Mouse (Mus musculus) urinary bladder, postnatal 36 days (tissue): ENCODE results near the gene Pla2g1b.
A peak's percentile ranks its signal among the peaks of the same experiment; 100 is the strongest.

Experiments used
- DNase-seq, 2 experiments: peaks; one replicate each; pipeline ENCODE4 v3.0.0; 2022; ENCODE audit warnings: low spot score in 2 of 2, mixed read lengths in 1 of 2

Pla2g1b gene

DNA sequence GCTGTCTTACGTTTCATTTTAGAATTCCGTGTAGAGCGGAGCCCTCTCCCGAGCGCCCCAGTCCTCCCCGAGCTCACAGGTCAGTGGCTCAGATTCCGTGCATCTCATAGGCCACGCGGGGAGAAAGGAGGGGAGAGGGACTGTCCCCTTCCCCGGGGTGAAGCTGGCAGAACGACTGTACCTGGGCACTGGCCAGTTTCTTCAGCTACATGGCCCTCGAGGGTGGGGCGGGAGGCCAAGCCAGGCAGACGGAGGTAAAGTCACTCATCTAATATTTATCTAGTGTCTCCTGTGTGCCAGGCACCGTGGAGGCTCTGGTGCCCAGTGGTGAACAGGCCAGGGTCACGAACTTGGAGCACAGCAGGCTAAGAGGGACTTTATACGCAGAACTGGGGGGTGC is 19.0 kb upstream of the Pla2g1b start:
- no peak for DNase-seq

DNA sequence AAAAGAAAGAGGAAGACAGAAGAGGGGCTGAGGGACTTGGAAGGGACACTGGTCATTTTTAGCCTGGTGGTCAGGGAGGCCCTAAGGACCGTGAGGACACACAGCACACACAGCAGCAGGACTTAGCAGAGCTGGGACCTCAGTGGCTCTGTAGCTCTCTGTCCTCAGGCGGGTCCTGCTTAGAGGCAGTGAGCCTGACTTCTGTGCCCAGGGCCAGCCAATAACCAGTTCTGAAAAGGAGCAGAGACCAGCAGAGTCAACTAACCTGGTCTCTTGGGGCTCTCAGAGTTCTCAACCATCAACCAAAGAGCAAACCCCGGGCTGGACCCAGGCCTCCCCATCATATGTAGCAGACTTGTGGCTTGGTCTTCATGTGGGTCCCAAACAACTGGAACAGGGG is 16.8 kb upstream of the Pla2g1b start:
- DNase-seq, result no peak

DNA sequence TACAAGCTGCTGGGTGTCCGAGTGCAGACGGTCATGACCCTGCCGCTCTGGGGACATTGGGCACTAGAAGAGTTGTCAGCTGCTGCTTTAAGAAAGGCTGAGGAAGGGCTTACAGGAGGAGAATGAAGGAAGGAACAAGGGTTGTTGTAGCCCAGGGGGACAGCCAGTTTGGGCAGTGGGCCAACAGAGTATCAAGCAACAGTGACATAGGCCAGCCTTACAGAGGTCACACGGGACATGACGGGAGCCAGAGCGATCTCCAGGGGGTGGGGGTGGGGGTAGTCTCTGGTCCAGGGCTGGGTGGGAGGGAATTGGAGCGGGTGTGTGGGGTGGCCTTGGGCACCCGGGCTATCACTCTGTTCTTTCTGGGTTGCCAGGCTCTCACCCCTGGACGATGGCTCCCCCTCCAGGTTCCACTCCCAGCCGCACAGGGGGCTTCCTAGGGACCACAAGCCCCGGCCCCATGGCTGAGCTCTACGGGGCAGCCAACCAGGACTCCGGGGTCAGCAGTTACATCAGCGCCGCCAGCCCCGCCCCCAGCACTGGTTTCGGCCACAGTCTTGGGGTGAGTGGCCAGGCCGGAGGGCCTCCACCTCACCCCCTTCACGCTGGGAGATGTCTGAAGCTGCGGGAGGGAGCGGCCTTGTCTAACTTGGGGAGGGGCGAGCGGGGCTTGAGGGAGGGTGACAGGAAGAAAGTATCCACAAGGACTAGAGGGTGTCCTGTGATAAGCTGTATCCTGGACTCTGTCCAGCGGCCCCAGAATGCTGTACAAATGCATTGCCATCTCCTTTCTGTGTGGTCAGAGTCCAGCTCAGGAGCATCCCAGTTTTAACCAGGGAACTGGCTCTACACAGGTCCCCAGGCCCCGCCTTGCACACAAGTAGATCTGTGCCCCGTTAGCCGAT is 15.4 kb upstream of the Pla2g1b start:
- no peak for DNase-seq

DNA sequence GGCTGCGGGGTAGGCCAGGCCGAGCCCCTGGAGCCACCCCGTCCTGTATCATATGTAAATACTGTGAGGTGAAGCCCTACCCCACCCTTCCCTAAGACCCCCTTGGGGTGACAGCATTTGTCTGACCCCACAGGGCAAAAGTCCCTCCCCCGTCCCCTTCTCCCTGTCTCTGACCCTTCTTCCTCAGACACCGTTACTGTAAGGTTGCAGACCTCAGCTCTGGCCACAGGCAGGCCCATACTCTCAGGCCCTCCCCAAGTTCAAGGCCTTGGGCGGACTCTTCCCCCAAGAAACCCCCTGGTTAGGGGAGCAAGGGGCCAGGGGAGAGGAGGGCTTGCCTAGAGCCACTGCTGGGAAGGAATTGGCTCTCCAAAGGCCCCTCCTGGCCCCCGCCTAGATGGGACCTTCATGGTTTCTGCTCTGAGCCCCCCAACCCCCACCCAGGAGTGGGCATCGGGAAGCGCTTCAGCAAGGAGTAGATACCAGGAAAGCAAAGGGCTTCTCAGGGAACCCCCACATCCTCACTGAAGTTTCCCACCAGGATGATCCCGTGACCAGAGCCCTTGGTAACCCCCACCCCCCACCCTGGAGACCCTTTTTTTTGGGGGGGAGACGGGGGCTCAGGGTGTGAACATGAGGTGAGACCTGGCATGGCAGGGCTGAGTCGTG is 11.5 kb upstream of the Pla2g1b start:
- DNase-seq, result no peak

DNA sequence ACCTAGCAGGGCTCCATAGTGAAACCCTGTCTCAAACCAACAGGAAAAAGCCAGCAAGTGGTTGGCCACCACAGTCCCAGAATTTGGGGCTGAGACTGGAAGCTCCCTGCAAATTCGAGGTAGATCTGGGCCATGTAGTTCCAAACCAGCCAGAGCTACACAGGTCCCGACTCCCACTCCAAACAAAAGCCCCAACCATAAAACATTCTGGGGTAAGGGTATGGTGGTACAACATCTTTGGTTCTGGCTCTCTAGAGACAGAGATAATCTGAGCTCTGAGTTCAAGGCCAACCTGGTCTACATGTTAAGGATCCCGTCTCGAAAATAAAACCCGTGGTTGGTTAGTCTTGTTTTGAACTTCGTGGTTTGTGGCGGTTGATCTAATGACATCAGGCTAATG is 10.2 kb upstream of the Pla2g1b start:
- DNase-seq, result no peak

DNA sequence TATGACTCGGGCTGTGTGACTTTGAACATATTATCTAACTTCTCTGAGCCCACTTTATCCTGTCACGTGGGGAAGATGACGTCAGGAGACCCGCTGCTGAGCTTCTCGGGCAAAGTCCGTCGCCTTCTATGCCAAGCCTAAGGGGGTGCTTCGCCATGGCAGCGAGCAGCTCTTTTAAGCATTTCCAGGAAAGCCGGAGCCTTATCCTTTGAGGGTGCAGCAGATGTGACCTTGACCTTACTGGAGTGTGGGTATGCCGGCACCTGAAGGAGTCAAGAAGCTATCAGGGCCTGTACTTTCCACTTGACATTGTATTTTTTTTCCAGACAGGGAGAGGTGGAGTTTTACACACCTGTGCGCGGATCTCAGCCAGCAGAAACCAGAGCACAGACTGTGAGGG is 7.1 kb upstream of the Pla2g1b start:
- no peak for DNase-seq

DNA sequence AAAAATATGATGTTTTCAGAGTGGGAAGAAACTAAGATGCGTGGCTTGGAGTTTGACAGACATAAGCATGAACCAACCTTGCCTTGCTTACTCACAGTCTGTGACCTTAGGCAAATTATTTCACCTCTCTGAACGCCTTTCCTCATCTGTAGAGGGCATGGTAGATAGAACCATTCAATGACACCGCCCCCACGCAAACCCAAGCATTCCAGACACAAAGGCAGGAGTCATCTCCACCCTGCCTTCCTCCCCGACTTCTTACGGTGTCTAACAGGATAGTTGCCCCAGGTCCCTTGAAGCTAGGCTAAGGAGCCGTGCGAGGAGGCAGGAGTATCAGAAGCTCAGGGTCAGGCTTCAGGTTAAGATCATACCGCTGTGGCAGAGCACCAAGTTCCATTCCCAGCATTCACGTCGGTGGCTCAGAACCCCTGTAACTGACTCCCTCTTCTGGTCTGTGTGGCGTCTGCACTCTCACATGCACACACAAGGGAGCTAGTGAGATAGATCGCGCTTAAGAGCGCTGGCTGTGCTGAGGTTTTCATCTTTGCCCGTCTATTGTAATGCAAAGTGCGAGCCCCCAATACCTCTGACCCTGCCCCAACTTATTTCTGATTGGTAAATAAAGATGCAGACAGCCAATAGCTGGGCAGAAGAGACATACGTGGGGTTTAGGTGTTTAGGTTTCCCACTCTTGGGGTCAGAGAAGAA is 1.5 kb upstream of the Pla2g1b start:
- no peak for DNase-seq

DNA sequence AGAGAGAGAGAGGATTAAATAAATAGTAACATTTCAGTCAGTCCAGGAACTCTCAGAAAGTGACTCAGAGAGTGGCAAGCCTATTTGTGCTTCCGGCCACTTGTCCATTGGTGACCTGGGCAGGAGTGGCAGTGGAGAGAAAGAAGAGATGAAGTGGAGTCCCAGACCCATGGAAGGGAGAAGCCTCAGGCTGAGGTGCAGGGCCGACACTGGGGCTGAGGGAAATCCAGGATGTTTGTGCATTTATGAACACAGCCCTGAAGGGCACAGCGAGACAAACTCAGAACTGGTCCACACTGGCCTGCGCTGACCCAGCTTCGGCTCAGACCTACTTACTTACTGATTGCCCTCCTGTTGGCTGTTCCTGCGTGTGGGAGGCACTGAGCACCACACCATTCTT is 3.7 kb downstream of the Pla2g1b start:
- peak in 1 of 2 experiments; percentile 19 for DNase-seq

DNA sequence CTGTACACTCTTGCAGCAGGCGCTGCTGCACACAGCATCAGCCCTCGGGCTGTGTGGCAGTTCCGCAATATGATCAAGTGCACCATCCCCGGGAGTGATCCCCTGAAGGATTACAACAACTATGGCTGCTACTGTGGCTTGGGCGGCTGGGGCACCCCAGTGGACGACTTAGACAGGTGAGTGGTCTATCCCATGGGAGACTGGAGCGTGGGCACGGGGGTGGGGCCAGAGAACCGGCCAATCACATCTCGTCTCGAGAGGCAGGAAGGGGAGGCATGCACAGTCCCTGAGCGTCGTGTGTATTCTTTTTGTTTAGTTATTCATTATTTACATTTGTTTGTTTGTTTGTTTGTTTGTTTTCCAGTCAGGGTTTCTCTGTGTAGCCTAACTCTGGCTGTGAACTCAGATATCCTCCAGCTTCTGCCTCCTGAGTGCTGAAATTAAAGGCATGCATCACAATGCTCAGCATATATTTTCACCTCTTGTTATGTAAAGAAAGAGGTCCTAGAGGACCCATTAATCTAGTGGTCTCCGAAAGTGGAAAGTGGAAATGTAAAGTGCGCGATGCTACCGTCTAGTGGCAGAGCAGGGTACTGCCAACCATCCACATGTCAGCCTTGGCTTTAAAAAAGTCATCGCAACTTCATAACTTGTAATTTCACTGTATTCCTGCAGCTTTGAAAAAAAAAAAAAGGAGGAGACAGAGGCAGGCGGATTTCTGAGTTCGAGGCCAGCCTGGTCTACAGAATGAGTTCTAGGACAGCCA is 4.9 kb downstream of the Pla2g1b start:
- DNase-seq, result peak; percentile 27 to 33

DNA sequence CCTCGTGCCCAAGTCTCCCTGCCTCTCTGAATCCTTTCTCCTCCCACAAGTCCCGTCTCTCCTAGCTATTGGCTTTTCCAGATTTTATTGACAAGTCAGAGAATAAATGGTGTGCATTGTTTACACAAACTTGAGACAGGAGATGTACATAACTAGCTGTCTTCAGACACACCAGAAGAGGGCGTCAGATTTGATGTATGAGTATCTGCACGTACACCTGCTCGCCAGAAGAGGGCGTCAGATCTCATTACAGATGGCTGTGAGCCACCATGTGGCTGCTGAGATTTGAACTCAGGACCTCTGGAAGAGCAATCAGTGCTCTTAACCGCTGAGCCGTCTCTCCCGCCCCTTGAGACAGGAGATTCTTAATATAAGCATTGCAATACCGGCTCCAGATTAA is 7.1 kb downstream of the Pla2g1b start:
- no peak for DNase-seq

DNA sequence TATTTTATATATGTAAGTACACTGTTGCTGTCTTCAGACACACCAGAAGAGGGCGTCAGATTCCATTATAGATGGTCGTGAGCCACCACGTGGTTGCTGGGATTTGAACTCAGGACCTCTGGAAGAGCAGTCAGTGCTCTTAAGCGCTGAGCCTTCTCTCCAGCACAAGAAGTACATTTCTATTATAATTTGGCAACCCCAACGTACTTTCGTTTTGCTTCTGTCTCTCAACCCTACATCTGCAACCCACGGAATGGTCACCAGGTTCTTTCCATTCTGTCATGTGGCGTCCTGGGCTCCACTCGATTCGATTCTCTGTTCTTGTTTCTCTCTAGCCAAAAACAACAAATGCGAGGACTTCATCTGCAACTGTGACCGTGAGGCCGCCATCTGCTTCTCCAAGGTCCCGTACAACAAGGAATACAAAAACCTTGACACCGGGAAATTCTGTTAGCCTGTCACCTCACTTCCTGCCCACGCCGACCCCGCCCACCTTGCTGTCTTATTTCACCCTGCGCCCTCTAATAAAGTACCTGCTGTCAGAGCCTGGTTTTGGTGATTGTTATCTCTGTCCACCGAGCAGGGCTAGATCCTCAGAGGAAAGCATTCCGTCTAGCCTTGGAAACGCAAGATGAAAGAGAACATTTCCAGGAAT is 8.2 kb downstream of the Pla2g1b start:
- no peak for DNase-seq

DNA sequence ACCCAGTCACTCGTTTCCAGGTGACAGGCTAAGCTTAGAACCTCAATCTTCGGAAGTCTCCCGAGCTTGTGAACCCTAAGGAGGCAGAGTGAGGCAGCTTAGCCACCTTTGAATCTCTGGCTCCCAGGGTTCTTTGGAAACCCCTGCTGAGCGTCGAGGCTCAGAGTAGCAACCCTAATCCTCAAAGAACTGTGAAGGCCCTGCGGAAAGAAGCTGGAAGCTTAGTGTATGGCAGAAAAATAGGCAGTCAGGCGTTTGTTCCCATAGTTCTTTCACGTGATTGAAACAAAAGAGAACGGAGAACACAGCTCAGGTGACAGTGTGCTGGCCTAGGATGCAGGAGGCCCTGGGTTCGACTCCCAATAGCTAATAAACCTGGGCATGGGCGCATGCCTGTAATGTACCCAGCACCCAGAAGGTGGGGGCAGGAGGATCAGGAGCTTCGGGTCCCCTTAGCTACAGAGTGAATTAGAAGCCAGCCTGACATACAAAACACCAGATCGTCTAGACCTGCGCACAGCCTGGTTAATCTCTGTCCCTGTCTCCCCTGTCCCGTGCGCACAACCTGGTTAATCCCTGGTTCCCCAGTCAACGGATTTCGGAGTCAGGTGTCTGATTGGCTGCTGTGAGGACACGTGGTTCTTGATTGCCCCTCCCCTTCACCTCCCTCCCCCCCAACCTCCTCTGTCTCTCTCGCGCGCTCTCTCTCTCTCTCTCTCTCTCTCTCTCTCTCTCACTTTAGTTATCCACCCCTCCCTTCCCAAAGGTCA is 9.5 kb downstream of the Pla2g1b start:
- DNase-seq, result no peak

DNA sequence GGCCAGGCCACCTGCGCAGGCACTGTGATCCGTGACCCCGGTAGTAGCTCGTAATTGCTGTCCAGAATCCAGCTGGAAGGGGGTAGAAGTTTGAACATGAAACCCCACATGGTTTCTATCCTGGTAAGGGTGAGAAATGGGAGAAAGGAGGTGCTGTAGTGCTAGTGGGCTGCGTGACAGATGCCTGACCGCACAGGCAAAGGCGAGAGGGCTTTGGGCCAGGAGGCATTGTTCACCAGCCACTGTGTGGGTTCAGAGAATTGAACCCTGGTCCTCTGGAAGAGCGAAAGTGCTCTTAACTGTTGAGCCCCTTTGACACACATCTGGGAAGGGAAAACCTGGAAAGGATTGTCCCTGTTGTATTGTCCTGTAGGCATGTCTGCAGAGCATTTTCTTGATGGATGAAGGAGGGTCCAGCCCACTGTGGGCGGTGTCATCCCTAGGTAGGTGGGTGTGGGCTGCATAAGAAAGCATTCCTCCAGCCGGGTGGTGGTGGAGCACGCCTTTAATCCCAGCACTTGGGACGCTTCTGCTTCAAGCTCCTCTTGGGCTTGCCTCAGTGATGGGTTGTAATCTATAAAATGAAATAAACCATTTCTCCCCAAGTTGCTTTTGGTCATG is 10.2 kb downstream of the Pla2g1b start:
- no peak for DNase-seq

DNA sequence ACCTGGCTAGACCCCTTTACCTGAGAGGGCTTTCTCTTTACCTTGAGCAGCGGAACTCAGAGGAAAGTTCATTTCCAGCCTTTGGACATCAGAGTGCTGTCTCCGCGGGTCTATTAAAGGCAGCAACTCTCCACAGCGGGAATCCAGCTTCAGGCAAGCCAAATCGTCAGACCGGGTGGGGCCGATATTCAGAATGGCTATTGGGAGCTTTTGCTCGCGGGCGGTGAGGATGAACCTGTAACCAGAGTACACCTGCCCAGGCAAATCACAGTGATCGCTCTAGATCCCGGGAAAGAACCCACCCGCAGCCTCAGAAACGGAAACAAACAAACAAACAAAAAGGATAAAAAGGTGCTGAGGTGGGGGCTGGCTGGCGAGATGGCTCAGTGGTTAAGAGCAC is 13.5 kb downstream of the Pla2g1b start:
- DNase-seq, result no peak

DNA sequence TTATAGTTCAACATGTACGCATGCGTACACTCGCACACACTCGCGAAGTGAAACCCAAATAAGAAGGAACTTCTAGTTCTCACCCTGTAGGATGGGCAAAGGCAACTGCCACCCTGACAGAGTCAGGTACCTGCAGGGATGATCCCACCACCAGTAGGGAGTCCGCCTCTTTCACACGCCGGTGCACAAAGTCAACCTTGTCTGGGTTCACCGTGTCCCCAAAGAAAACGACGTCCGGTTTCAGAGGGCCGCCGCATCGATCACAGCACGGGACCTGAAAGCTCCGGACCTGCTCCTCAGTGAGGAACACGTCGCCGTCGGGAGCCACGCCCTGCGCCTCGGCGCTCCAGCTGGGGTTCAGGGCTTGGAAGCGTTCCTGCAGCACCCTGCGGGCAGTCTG is 14.0 kb downstream of the Pla2g1b start:
- peak in 1 of 2 experiments; percentile 33 for DNase-seq

DNA sequence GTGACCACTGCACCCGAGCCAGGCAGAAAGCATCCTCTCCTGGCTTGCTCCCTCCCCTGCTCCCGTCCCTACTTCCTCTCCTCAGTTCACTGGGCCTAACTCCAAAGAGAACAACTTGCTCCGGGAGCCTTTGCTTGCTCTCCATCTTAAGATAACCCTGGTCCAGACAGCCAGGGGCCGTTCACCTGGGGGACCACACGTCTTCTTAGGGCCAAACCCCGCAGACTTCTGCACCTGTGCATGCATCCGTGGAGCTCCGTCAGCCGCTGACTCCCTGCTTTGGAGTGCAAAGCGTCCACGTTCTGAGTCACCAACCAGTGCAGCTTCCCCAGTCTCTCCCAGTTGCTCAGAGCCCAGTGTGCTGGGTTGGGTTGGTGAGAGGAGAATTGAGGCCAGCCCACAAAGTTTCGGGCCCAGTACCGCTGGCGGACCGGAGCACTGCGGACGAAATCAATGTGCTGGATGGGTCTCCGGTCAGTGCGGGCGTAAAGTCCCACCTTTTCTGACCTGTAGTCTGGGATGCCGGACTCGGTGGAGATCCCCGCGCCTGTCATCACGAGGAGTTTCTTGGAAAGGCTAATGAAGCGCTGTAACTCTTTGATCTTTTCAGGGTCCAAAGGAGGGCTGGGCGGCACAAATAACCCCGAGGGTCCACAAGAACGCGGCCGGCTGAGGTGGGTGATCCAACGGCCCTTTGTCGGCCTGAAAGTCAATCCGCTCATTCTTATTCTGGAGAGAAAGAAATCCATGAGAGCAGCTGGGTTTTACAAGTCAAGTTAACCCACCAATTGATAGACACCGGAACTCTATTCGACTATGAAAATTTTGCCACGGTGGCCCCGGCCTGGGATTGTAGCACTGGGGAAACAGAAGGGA is 16.6 kb downstream of the Pla2g1b start:
- no peak for DNase-seq

DNA sequence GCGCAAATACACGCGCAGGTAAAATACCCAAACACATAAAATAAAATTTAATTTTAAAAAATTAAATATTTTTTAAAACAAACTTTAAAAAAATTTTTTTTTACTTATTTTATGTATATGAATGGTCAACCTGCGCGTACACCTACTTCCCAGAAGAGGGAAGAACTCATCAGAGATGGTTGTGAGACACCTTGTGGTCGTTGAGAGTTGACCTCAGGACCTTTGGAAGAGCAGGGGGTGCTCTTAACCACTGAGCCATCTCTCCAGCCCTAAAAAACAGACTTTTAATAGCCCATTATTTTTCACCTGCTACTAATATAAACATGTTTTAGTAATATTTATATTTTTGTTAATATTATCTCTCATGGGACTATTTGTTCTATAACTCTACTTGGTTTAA is 17.3 kb downstream of the Pla2g1b start:
- DNase-seq, result no peak

DNA sequence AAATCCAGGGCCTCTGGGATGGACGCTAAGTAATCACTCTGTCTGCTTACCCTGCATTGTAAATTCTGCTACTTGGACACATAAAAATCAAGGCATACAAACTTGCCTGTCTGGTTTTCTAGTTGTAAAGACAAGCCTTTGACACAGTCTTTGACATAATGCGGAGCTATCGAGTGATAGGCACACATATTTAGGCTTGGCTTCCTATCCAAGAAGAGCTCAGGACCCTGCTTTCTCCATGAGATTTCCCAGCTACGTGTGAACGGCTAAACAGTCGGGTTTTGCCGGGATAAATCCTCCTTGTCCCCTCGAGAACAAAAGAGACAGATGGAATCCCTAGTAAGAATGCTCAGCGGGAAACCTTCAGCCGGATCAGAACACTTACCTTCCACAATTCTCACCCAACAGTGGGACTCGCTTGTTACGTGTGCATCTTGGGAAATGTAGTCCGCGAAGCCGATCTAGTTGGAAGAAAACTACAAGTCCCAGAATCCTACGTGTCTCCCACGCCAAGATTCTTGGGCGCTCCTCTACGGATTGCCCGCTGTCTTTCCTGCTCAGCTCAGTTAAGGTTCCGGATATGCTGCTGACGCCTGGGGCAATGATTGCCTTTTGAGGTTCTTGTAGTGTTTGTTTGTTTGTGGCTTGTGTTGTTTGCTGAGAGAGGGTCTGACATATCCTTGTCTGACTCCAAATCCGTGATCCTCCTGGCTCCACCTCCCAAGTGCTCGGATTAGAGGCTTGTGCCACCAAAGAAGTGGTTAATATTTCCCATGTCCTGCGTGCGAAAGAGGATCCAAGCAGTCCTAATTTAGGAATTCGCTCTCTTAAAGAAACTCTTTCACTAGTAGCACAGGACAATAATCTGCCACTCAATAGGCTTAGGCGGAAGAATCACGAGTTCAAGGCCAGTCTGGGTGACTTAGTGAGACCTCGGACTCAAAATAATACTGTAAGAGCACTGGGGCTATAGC is 18.2 kb downstream of the Pla2g1b start, which contains the start of gene Sirt4:
Gene Sirt4, minus strand, starts transcription at position 779 of the 974 bp plus-strand sequence.
- peak; percentile 75 to 81 for DNase-seq
